Mouse (Mus musculus): ENCODE measurements around the gene Chrna5. TPM values are rescaled to one million over a fixed set of nuclear protein-coding genes. Genes with fewer than 3 reads are reported as not detected.

Gene Chrna5
- not detected in 2 replicates for total RNA-seq (2012; rRNA removed)
- polyA plus RNA-seq (2012; ENCODE audit: insufficient read depth in 1 of 2, insufficient read length in 2 of 2, low read depth in 1 of 2, low replicate concordance in 2 of 2, missing spikeins in 1 of 2) = not detected

GRCm38 (mm10) chr9:54980674-54981073, at the start of gene Chrna5:
Chrna5 (plus strand) TSS chr9:54980880.
- Histone ChIP-seq H3K27ac (ENCODE audit: control insufficient read depth, low read depth, low read length) (no peak within 1 kb of the TSS), H3K4me3 (ENCODE audit: control insufficient read depth in 1 of 2, insufficient read depth in 1 of 2, low read depth in 2 of 2, low read length in 2 of 2) (no peak within 1 kb of the TSS), H3K9ac (ENCODE audit: control insufficient read depth, low read depth, low read length, poor library complexity, severe bottlenecking) (no peak within 1 kb of the TSS), H3K9me3 (replicated peaks; ENCODE audit: insufficient read depth, low read length) (no peaks in the 10 kb centered on the region), H3K36me3 (ENCODE audit: control insufficient read depth in 1 of 2, insufficient read depth in 2 of 2, low read length in 2 of 2) (no peaks in the 10 kb centered on the region), H3K27me3 (ENCODE audit: control insufficient read depth in 1 of 2, insufficient read depth in 2 of 2, low read length in 2 of 2) (peaks cover 6 to 8% of the 10 kb centered on the region in 2 experiments), H3K4me1 (ENCODE audit: control insufficient read depth in 1 of 2, insufficient read depth in 2 of 2, low read length in 2 of 2) (no peaks in the 10 kb centered on the region), H3K79me2 (ENCODE audit: control insufficient read depth, insufficient read depth, low read length, poor library complexity) (no peaks in the 10 kb centered on the region)
- no peak for DNase-seq (ENCODE audit: low read depth, low spot score)
- TF ChIP-seq ZNF384 (IDR thresholded peaks at IDR 0.05; ENCODE audit: low read depth, low read length) (no peak), SIN3A (IDR thresholded peaks at IDR 0.05; ENCODE audit: low read length) (no peak), RAD21 (IDR thresholded peaks at IDR 0.05; ENCODE audit: low read depth, low read length) (no peak), UBTF (IDR thresholded peaks at IDR 0.05; ENCODE audit: borderline replicate concordance, insufficient read depth, low read depth, low read length) (no peak), E2F4 (IDR thresholded peaks at IDR 0.05; ENCODE audit: borderline replicate concordance, low read depth, low read length) (no peak), HCFC1 (IDR thresholded peaks at IDR 0.05; ENCODE audit: low read depth, low read length) (no peak), GATA1 (IDR thresholded peaks at IDR 0.05; ENCODE audit: low read depth, low read length) (no peak), ETS1 (IDR thresholded peaks at IDR 0.05; ENCODE audit: low read depth, low read length) (no peak), POLR2AphosphoS5 (IDR thresholded peaks at IDR 0.05; ENCODE audit: borderline replicate concordance, low read depth, low read length) (no peak), ZKSCAN1 (IDR thresholded peaks at IDR 0.05; ENCODE audit: low read depth, low read length) (no peak), CTCF (IDR thresholded peaks at IDR 0.05 in 2 of 3, conservative IDR thresholded peaks at IDR 0.05 in 1 of 3; ENCODE audit: control insufficient read depth in 1 of 3, insufficient read depth in 1 of 3, low read depth in 2 of 3, low read length in 3 of 3, poor library complexity in 1 of 3, severe bottlenecking in 1 of 3) (no peak), SMC3 (IDR thresholded peaks at IDR 0.05; ENCODE audit: low read depth, low read length) (no peak), TCF12 (IDR thresholded peaks at IDR 0.05; ENCODE audit: low read depth, low read length) (no peak), MAZ (IDR thresholded peaks at IDR 0.05; ENCODE audit: low read depth, low read length) (no peak), MYC (IDR thresholded peaks at IDR 0.05; ENCODE audit: low read depth, low read length) (no peak), BHLHE40 (IDR thresholded peaks at IDR 0.05; ENCODE audit: borderline replicate concordance, low read depth, low read length) (no peak)

GRCm38 (mm10) chr9:54931765-54932164, 48.9 kb upstream of the Chrna5 start:
- no peaks in the 10 kb centered on the region for H3K4me1 ChIP-seq (ENCODE audit: control insufficient read depth in 1 of 2, insufficient read depth in 2 of 2, low read length in 2 of 2)
- H3K27me3 ChIP-seq (ENCODE audit: control insufficient read depth in 1 of 2, insufficient read depth in 2 of 2, low read length in 2 of 2) = peaks cover 0 to 6% of the 10 kb centered on the region in 2 experiments
- no peak overlapping the region for H3K4me3 ChIP-seq (ENCODE audit: control insufficient read depth in 1 of 2, insufficient read depth in 1 of 2, low read depth in 2 of 2, low read length in 2 of 2)
- H3K36me3 ChIP-seq (ENCODE audit: control insufficient read depth in 1 of 2, insufficient read depth in 2 of 2, low read length in 2 of 2) = no peaks in the 10 kb centered on the region
- H3K27ac ChIP-seq (ENCODE audit: control insufficient read depth, low read depth, low read length) = no peak overlapping the region
- TF ChIP-seq RAD21 (IDR thresholded peaks at IDR 0.05; ENCODE audit: low read depth, low read length) = peak; percentile 62
- TF ChIP-seq CTCF (IDR thresholded peaks at IDR 0.05 in 2 of 3, conservative IDR thresholded peaks at IDR 0.05 in 1 of 3; ENCODE audit: control insufficient read depth in 1 of 3, insufficient read depth in 1 of 3, low read depth in 2 of 3, low read length in 3 of 3, poor library complexity in 1 of 3, severe bottlenecking in 1 of 3) = peak; percentile 66 to 76 (median 76)
- TF ChIP-seq SMC3 (IDR thresholded peaks at IDR 0.05; ENCODE audit: low read depth, low read length) = peak; percentile 71
- peak; percentile 59 for TF ChIP-seq ZC3H11A (IDR thresholded peaks at IDR 0.05; ENCODE audit: low read depth, low read length)
- TF ChIP-seq POLR2AphosphoS2 (IDR thresholded peaks at IDR 0.05; ENCODE audit: low read length) = no peak
- no peak for TF ChIP-seq BHLHE40 (IDR thresholded peaks at IDR 0.05; ENCODE audit: borderline replicate concordance, low read depth, low read length)
- TF ChIP-seq ZKSCAN1 (IDR thresholded peaks at IDR 0.05; ENCODE audit: low read depth, low read length) = no peak
- no peaks in the 10 kb centered on the region for H3K79me2 ChIP-seq (ENCODE audit: control insufficient read depth, insufficient read depth, low read length, poor library complexity)
- H3K9me3 ChIP-seq (replicated peaks; ENCODE audit: insufficient read depth, low read length) = no peaks in the 10 kb centered on the region
- peak; percentile 59 for DNase-seq (ENCODE audit: low read depth, low spot score)
- no peak overlapping the region for H3K9ac ChIP-seq (ENCODE audit: control insufficient read depth, low read depth, low read length, poor library complexity, severe bottlenecking)
